Mouse (Mus musculus): ENCODE measurements around the gene Aknad1. TPM values are rescaled to one million over a fixed set of nuclear protein-coding genes. Genes with fewer than 3 reads are reported as not detected.

Aknad1 gene
- total RNA-seq, 1 experiment from 2014 or later, result not detected

DNA sequence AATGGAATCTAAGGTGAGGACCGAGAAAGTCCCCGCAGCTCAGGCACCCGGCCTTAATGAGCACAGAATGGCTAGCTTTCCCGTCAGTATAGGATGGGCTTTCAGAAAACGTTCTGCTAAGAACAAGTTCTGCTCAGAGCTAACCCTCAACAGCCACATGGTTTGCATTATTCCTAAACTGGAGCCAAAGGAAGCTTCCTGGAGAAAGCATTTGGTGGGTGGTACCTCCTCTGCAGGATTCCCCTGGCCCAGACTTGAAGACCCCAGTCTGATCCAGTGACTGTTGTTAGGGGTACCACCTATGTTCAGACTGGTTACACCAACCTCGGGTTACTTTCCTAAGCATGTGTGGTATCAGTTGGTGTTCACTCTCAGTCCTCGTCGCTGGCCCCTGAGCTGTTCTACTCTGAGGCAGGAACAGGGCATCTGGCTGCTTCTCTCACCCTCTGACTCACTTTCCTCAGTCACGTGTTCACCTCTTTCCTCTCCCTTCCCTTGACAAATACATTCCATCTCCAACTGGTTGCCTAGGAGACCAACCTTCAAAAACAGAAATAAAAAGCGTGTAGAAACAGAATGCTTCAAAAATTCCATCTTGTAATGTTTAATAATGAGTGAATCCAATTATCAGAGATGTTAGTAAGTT is 41.9 kb downstream of the Aknad1 start:
- ATAC-seq (replicated peaks; ENCODE audit: low read depth, poor library complexity, severe bottlenecking), result no peak

DNA sequence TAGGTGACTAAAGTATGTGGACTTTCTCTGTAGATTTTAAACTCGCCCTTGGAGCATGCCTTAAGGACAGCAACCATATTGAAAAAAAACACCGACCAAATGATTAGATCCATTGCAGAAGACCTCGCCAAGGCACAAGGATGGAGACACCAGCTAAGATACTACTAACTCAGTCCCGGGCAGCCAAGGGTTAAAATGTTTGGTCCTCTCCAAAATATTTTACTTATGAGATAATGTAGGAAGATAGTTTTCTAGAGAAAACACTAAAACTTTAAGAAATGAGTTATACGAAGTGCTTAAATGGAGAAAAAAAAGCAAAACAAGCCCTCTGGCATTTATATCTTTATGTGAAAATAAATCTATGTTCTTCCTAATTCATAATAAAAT is 42.4 kb downstream of the Aknad1 start:
- ATAC-seq (replicated peaks; ENCODE audit: low read depth, poor library complexity, severe bottlenecking), result no peak

DNA sequence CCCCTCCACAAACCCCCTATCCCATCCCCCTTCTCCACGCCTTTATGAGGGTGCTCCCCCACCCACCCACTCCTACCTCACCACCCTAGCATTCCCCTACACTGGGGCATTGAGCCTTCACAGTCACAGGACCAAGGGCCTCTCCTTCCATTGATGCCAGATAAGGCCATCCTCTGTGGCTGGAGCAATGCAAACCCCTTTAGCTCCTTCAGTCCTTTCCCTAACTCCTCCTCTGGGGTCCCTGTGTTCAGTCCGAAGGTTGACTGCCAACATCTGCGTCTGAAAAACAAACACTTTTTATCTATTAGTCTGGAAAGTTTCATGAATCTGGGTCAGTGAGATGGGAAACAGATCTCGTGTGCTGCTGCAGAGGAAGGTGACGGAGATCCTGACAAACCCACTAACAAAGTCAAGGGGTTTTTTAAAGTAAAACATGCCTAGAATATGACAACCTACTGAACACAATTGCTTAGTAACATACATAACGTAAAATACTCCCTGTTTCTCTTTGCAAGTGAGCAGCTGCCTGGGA is 43.0 kb downstream of the Aknad1 start:
- no peak for ATAC-seq (replicated peaks; ENCODE audit: low read depth, poor library complexity, severe bottlenecking)

DNA sequence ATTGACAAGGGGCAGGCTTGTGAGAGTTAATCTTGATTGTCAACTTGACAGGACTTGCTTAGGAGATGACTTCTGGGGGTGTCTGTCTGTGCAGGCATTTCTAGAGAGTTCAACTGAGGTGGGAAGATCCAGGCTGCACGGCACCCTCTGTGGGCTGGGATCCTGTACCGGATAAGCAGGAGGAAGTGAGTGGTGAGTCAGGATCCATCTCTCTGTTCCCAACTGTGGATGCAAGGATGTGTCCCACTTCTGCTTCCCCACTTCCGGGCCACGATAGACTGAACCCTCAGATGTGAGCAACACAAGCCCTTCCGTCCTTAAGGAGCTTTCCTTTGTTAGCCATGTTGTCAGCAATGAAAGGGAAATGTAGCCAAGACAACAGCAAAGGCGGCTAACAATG is 47.1 kb downstream of the Aknad1 start:
- no peak for ATAC-seq (replicated peaks; ENCODE audit: low read depth, poor library complexity, severe bottlenecking)

DNA sequence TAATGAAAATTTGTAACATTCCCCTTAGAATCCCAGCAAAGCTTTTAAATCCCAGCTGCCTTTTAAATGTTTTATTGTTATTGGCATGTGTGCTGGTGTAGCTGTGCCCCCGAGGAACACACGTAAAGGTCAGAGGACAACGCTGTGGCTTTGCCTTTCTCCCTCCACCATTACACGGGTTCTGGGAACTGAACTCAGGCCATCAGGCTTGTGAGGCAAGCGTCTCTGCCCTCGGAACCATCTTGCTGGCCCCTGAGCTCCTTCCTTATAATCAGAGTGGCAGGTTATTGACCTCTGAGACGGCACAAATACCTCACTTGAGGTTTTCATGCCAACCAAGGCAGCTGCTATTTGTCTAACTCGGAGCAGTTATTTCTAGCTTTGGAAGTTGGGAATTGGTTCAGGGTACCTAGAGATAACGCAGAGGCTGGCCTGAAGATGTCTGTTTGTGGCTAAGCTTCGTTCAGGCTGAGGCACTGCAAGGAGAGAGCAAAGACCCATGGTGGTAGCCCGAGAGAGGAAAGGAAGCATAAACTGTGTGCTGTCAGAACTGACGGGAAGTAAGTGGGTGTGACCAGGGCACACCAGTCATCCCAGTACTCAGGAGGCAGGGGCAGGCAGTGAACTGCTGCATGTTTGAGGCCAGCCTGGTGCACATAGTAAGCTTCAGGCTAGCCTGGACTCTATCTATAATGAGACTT is 48.4 kb downstream of the Aknad1 start:
- ATAC-seq (replicated peaks; ENCODE audit: low read depth, poor library complexity, severe bottlenecking), result peak; percentile 81

DNA sequence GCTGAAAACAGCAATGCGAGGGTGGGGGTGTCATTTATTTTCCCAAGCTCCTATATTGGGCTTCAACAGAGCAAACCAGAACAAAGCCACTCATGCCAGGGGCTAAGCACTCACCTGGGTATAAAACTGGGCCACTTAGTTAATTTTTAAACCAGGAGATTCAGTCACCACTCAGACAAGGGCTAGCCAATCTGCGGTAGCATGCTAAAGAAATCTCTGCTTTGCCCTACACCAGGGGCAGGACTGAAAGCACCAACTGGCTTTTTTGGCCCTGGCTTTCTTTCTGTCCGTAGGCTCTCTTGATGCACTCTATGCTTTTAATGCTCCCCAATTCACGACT is 49.0 kb downstream of the Aknad1 start:
- no peak for ATAC-seq (replicated peaks; ENCODE audit: low read depth, poor library complexity, severe bottlenecking)

DNA sequence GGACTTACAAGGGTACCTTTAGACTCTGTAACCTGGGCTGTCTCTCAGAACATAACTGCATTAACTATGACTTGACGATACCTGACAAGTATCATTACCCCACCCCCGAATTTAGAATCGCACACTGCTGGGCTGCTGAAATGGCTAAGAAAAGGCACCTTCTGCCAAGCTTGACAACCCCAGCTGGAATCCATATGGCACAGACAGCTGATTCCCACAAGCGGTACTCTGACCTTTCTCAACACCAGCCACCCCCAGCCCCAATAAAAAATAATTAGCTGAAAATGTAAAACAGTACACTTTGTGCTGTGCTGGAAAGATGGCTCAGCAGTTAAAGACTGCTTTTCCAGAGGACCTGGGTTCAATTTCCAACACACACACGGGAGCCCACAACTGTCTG is 49.8 kb downstream of the Aknad1 start:
- ATAC-seq (replicated peaks; ENCODE audit: low read depth, poor library complexity, severe bottlenecking), result no peak

DNA sequence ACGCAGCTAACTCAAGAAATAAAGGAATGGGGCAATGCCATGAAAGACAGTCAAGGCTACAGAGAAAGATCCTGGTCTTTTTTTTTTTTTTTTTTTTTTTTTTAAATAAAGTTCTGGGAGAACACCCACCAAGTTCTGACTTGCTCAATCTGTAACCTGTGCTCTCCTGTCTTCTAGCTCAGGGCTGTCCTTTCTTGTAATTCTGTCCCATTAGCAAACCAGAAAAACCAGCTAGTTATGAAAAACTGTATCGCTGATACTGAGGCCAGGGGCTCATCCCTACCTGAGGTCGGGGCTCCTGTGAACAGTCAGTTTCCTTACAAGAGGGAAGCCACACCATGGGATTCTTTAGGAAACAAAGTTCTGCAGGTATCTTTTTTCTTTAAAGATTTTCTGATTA is 51.0 kb downstream of the Aknad1 start:
- no peak for ATAC-seq (replicated peaks; ENCODE audit: low read depth, poor library complexity, severe bottlenecking)

DNA sequence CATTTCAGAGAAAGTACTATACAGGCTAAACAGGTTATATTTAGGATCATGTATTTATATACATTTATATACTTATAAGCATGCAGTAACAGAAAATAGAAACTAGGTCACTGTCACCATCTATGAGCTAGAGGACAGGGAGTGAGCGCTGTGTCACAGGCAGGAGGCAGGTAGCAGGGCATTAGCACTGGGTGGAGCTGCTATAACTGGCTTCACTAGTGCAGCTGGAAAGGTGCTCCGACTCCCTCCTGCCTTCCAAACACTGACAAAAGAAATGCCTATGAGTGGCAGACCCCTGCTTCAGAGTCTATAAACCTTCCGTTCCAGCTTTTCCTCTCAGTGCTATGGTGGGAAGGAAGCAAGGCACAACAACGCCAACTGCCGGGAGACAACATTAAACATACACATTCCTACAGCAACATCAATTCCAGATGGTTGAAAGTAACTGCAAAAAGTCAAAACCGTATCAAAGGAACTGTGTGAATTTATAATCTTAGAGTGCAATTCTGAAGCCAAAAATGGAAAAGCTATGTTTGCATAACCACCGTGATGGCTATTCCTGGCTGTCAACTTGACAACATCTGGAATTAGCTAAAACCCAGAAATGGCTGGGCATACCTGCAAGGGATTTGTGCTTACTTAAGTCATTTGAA is 51.7 kb downstream of the Aknad1 start:
- ATAC-seq (replicated peaks; ENCODE audit: low read depth, poor library complexity, severe bottlenecking), result no peak

DNA sequence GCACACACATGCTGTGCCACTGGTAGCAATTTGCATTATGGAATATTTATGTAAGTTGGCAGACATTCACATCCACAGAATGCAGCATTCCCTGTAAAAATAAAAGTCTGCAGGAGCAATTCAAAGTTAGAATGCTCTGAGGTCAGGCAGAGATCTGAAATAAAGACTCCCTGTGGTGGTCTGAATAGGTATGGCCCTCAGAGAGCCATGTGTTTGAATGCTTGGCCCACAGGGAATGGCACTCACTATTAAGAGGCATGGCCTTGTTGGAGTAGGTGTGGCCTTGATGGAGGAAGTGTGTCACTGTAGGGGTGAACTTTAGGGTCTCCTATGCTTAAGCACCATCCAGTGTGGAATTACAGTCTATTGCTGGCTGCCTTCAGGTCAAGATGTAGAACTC is 53.0 kb downstream of the Aknad1 start:
- no peak for ATAC-seq (replicated peaks; ENCODE audit: low read depth, poor library complexity, severe bottlenecking)

DNA sequence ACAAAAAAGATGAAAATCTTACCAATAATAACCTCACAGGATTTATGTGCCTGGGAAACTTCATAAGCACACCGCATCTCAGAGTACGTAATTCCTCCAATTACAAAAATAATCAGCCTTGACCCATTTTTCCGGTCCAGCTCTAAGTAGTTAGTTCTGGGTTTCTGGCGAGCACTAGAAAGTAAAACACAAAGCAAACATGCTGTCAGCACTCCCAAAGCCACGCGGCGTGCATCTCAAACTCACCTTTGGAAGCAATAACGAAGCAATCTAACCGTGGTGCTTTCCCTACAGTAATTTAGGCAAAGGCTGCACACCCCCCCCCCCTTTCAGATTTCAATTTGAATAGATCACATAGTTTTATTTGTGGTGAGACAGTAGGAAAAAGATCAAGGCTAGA is 55.3 kb downstream of the Aknad1 start:
- ATAC-seq (replicated peaks; ENCODE audit: low read depth, poor library complexity, severe bottlenecking), result no peak

DNA sequence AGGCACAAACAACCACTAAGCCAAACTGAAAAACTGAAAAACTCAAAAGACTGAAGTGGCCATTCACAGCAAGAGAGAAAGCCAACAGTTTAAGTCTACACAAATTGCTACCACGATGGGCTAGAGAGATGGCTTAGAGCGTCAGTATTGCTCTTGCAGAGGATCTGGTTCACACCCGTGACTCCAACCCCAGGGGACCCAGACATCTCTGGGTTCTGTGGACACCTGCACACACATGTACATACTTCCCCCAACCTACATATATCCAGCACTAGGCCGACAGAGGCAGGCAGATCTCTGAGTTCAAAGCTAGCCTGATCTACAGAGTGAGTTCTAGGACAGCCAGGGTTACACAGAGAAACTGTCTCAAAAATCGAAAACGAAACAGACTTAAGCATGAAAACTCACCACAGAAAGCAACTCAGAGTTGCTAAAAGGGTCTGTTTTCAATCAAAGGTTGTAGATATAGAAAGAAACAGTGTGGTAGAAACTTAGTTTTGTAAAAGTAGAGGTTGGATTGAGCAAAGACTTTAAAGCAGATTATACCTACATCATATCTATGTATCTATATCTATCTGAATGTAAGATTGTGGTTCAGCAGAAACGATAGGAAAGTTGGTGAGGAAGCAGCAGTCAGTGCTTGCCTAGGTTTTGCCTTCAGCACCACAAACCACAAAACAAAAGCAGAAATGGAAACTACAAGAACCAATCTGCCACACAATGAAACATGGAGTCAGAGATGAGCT is 56.3 kb downstream of the Aknad1 start:
- ATAC-seq (replicated peaks; ENCODE audit: low read depth, poor library complexity, severe bottlenecking), result peak; percentile 76

DNA sequence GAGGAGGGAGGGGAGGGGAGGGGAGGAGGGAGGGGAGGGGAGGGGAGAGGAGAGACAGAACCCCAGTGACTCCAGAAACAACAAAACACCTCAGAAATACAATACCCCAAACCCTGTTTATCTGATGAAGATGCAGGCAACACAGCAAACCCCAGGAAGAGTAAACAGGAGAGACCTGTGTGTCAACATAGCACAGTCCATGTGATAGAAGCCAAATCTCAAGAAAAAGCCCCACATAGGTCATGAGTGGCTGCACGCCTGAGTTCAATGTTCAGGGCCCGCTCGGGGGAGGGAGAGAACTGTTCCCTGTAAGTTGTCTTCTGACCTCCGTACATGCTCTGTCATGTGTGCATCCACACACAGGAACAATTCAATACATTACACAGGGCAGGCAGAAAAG is 56.9 kb downstream of the Aknad1 start:
- ATAC-seq (replicated peaks; ENCODE audit: low read depth, poor library complexity, severe bottlenecking), result no peak

DNA sequence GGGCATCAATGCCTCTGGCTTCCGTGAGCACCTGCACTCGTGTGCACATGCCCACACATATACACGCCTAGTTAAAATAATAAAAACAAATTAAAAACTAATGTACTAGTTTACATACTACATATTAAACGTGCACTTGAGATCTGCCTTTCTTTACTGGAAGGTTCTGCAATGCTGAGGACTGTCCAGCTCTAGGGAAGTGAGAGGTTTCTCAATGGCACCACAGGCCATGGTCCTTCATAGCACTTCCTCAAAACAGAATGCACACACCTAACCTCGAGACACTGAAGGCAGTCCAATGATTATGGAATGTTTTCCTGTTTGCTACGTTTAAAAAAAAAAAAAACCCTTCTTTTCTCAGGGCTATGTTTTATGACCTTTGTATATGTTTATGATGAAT is 58.3 kb downstream of the Aknad1 start:
- peak; percentile 71 for ATAC-seq (replicated peaks; ENCODE audit: low read depth, poor library complexity, severe bottlenecking)

DNA sequence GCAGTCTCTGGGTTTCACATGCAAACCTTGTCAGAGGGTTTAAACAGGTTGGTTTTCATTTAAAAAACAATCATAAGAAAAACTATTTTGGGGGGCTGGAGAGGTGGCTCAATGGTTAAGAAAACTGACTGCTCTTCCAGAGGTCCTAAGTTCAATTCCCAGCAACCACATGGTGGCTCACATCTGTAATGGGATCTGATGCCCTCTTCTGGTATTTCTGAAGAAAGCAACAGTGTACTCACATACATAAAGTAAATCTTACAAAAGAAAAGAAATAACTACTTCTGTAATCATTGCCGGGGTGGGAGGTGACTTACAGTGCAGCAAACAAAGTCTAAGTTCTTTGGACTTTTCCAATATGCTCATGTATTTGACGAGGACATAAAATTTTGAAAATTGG is 58.9 kb downstream of the Aknad1 start:
- ATAC-seq (replicated peaks; ENCODE audit: low read depth, poor library complexity, severe bottlenecking), result no peak

DNA sequence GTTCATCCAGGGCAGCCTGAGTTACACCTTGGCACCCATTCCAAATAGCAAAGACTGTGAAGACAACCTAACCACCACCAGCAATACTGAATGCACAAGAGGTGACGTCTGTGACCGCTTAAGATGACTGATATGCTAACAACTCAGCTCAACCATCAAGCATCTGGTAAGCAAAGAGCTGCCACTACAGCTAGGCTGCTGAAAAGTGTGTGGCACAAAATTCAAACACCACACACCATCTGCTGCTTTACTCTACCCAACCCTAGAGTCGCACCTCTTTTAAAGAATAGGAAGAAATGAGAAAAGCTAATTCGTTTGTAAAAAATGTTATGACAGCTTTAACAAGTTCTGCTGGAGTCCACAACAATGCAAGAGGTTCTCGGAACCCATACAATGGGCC is 66.2 kb downstream of the Aknad1 start:
- no peak for ATAC-seq (replicated peaks; ENCODE audit: low read depth, poor library complexity, severe bottlenecking)

DNA sequence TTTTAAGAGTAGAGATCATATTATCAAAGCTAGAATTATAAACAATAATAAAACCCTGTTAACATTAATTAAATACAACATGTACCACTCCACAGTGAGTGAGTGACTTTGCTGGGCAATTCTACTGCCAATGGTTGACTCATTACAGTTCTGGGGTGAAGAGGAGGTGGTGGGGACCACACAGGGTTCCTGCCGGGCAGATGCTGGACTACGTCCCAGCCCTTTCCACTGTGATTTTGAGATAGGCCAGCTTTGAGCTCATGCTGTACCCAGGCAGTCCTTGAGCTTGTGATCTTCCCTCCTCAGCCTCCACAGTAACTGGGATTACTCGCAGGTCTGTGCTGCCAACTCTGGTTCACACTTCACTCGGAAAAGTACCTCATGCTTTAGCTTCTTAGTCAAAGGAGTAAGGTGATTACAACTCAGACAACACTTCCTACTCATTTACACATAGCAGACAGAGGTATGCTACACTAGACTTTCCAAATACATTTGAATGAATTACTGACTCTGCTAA is 71.3 kb downstream of the Aknad1 start:
- no peak for ATAC-seq (replicated peaks; ENCODE audit: low read depth, poor library complexity, severe bottlenecking)

DNA sequence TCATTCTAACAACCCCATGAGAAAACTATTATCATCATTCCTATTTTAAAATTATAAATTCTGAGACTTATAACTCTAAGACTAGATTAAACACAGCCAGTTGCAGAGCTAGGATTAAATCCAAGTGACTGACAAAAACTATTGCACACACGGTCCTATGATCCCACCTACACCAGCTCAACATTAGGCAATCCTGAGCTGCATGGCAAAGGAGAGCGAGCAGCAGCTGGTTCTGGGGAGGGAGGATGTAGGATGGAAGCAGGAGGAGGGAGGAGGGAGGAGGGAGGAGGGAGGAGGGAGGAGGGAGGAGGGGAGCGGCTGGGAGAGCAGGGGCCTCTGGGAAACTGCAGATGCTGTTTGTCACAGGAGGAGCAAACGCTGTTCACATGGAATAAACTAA is 76.2 kb downstream of the Aknad1 start:
- no peak for ATAC-seq (replicated peaks; ENCODE audit: low read depth, poor library complexity, severe bottlenecking)

DNA sequence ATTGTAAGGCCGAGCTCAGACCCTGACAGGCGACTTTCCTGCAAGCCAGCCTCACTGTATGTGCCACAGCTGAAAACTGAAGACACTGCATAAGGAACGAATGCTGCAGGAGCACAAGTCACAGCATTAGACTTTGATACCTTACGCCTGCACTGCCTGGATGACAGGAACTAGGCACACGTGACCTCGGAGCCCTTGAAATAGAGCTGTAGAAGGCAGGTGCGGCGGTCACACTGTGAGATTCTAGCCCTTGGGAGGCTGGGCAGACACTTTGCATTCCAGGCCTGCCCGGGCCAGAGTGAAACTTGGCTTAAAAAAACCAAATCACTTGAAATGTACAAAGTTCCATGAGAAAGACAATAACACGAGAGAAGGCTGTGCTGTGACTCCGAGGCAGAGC is 91.0 kb downstream of the Aknad1 start:
- no peak for ATAC-seq (replicated peaks; ENCODE audit: low read depth, poor library complexity, severe bottlenecking)

DNA sequence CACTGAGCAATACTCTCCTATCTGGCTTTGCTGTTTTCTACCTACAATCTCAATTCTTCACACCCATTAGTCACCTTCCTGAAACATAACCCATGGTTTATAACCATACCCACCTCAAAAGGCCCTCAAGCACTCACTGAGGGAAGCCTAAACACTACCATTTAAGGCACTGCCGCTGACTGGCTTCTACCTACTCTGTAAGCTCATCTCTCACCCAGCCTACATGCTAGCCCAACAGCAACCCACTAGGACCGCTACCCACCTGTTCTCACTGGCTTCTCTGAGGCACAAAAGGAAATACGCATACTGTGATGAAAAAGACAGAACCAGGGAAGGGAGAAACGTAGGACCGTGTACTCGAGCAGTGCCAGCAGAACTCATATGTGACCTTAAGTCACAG is 92.3 kb downstream of the Aknad1 start:
- ATAC-seq (replicated peaks; ENCODE audit: low read depth, poor library complexity, severe bottlenecking), result no peak
